Mouse (Mus musculus): ENCODE measurements around the gene Ccdc120. TPM values are rescaled to one million over a fixed set of nuclear protein-coding genes. Genes with fewer than 3 reads are reported as not detected.

The Ccdc120 gene
- polyA plus RNA-seq, 1 experiment from 2014 or later, result 22.9 TPM

DNA sequence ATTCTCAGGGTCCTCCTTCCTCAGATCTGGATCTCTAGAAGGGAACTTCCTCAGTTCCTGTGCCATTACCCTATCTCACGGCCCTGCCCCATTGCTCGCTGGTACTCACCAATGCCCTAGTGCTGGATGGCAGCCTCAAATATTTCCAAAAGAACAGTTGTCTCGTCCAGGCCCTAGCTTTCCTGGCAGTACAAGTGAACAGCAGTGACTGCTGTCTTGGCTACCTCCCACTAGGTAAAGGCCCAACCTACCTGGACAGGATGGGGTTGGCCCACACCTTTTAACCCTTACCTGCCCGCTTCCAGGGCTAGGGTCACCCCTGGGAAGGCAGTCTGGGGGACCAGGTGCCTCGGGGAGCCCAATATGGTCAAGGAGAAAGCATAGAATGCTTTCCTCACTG is 9.6 kb downstream of the Ccdc120 start:
- Histone ChIP-seq H3K9me3 (no peaks in the 10 kb centered on the region; the same call in 1 of the 2 replicates), H3K27me3 (ENCODE audit: insufficient read depth, poor library complexity, severe bottlenecking) (no peaks in the 10 kb centered on the region), H3K27ac (no peak overlapping the region), H3K4me1 (replicated peaks) (no peaks in the 10 kb centered on the region), H3K4me3 (no peak overlapping the region), H3K36me3 (peaks cover 15% of the 10 kb centered on the region; the same call in 1 of the 2 replicates)
- DNase-seq (ENCODE audit: low spot score), result no peak
- 80% methylated on average over 5 of the region's 5 CpGs for WGBS

DNA sequence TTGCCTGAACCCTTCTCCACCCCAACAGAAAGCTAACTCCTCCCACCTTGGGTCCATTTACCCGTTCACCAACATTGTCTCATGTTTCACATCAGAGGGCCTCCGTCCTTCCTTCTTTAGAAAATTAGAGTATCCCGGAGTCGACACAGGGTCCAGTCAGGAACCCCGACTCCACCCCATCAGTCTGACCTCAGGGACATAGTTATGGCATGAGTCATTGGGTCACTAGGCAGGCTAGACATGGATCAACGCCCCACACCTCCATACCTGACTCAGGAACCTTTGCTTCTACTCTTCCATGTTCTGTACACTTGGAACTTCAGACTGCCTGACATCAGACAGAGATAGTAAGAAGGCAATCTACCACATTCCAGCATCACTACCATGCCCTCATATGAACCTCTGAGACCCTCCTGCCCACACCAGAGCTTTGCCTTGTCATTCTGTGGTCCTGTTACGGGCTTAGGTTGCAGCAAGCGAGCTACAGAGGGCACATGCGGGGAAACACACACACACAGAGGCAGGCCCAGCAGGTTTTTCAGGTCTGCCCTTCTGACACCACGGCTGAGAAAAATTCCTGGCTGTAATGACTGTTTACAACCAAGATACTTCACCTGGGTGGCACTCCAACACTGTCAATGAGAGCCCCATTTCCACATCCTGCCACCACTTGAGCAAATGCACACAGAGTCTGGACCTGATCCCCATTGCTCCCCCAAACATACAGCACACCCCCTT is 10.5 kb downstream of the Ccdc120 start:
- WGBS, result 68% methylated on average over 10 of the region's 10 CpGs
- no peak for DNase-seq (ENCODE audit: low spot score)

DNA sequence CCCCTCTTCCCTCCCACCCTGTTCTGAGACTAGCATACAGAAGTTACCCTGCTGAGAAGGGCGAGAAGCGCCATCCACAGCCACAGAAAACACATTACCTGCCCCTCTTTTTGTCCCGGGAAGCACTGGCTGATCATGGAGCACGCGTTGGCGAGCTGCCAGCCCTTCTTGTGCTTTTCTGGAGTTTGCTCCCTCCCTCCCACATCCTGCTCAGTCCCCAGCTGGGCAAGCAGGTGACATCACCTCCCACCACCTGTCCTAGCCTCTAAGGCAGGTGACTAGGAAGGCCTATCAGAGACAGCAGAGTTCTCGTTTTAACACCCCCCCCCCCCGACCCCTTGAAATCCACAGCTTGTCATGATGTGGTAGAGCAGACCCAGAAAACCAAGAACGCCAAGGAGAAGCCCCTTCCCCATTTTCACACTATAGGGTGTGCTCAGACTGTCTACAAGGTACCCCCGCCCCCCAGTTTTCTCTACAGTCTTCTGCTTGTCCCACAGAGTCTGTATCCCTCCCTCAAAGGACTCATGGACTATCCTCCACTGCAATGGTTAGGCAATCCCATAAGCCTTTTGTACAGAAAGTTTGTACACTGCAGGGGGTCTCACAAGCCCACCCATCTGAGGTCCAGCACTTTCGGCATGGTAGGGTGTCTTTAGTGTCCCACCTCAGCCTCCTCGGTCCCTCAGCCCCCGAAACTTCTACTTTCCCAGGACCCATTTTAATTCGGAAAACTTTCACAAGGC is 11.2 kb downstream of the Ccdc120 start:
- H3K4me1 ChIP-seq (replicated peaks), result no peaks in the 10 kb centered on the region
- peaks cover 27% of the 10 kb centered on the region; the same call in 1 of the 2 replicates for H3K36me3 ChIP-seq
- no peak for DNase-seq (ENCODE audit: low spot score)
- 74% methylated on average over 14 of the region's 14 CpGs for WGBS
- H3K27me3 ChIP-seq (ENCODE audit: insufficient read depth, poor library complexity, severe bottlenecking), result no peaks in the 10 kb centered on the region
- H3K27ac ChIP-seq, result no peak overlapping the region
- no peaks in the 10 kb centered on the region; the same call in 1 of the 2 replicates for H3K9me3 ChIP-seq
- H3K4me3 ChIP-seq, result no peak overlapping the region

More for the DNA sequence above, 10.5 kb downstream of the Ccdc120 start:
- Histone ChIP-seq H3K4me3 (no peak overlapping the region), H3K36me3 (peaks cover 23% of the 10 kb centered on the region; the same call in 1 of the 2 replicates), H3K27me3 (ENCODE audit: insufficient read depth, poor library complexity, severe bottlenecking) (no peaks in the 10 kb centered on the region), H3K27ac (no peak overlapping the region), H3K9me3 (no peaks in the 10 kb centered on the region; the same call in 1 of the 2 replicates), H3K4me1 (replicated peaks) (no peaks in the 10 kb centered on the region)

DNA sequence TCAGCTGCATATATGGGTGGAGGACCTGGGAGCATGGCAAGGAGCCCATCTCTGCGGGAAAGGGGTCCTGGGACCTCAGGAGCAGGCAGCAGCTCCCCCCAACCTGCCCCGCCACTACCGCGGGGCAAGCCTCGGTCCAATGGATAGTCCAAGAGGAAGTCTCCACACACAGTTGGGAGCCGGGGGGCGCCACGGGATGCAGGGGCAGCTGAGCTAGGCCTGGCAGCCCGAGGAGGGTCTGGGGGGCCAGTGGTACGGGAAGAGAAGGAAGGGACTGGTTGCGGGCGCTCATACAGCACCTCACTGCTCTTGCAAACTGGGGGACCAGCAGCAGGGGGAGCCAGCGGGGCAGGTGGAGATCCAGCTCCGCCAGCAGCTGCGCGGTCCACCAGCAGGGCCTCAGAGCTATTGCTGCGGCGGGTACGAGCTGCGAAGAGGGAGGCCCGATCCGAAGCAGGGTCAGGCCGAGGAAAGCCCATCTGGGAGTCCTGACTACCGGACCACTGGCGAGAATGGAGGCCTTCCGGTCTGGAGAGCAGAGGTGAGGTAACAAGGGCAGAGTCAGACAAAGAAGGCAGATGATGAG is 17.0 kb downstream of the Ccdc120 start:
- peak; percentile 60 for DNase-seq (ENCODE audit: low spot score)
- H3K36me3 ChIP-seq, result peaks cover 33% of the 10 kb centered on the region; the same call in 1 of the 2 replicates
- H3K27ac ChIP-seq, result no peak overlapping the region
- WGBS, result 34% methylated on average over 26 of the region's 26 CpGs
- H3K27me3 ChIP-seq (ENCODE audit: insufficient read depth, poor library complexity, severe bottlenecking), result no peaks in the 10 kb centered on the region
- H3K4me1 ChIP-seq (replicated peaks), result peaks cover 13% of the 10 kb centered on the region
- H3K9me3 ChIP-seq, result peaks cover 4% of the 10 kb centered on the region; the same call in 1 of the 2 replicates
- H3K4me3 ChIP-seq, result no peak overlapping the region

DNA sequence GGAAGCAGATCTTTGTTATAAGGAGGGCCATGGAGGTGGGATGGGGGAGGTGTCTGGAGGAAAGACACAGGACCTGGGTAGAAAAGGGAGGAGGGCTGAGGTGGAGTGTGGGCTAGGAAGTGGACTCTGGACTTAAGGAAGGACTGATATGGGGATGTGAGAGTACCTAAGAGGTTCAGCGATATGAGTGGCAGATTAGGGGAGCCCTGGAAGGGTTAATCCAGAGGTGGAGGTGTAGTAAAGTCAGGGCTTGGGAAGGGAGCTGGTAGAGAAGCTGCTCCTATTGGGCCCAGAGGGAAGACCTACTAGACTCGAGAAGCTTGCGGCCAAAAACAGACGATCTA is 21.8 kb downstream of the Ccdc120 start:
- no peak for DNase-seq (ENCODE audit: low spot score)
- peaks cover 10% of the 10 kb centered on the region; the same call in 1 of the 2 replicates for H3K9me3 ChIP-seq
- peak overlapping the region; percentile 77 for H3K27ac ChIP-seq
- 32% methylated on average over 4 of the region's 4 CpGs for WGBS
- H3K27me3 ChIP-seq (ENCODE audit: insufficient read depth, poor library complexity, severe bottlenecking), result no peaks in the 10 kb centered on the region
- H3K4me3 ChIP-seq, result peak overlapping the region; percentile 57
- peaks cover 32% of the 10 kb centered on the region for H3K36me3 ChIP-seq
- H3K4me1 ChIP-seq (replicated peaks), result peaks cover 18% of the 10 kb centered on the region

DNA sequence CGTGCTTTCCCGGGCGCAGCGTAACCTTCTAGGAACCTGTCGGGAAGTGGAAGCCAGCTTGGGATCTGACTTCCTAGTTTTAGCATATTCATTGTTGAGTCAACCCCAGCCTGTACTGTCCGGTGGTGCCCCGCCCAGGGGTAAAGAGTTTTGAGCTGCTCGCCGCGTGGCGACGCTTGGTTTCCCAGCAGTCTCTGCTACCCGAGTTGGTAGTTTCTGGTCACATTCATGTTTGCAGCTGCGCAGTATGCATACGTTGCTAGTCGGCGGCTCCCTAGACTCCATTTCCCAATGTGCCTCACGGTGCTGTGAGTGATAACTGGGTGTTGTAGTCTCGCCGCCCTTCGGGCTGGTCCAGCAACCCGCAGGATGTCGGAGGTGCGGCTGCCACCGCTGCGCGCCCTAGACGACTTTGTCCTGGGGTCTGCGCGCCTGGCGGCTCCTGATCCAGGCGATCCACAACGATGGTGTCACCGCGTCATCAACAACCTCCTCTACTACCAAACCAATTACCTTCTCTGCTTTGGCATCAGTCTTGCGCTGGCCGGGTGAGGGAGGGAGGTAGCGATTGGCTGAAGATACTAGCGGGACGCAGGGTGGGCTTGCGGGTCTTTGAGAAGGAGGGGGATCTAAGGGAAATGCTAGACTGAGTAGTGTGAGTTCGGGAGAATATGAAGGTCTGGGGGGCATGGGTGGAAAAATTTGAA is 22.3 kb downstream of the Ccdc120 start, which contains the start of gene Praf2:
Praf2 (plus strand) TSS at position 225 of the 707 bp plus-strand sequence.
- Histone ChIP-seq H3K27ac (peak within 1 kb of the TSS; percentile 77), H3K27me3 (ENCODE audit: insufficient read depth, poor library complexity, severe bottlenecking) (no peaks in the 10 kb centered on the region), H3K9me3 (peaks cover 7% of the 10 kb centered on the region; the same call in 1 of the 2 replicates), H3K36me3 (peaks cover 32% of the 10 kb centered on the region), H3K4me3 (peak within 1 kb of the TSS; percentile 57), H3K4me1 (replicated peaks) (peaks cover 13% of the 10 kb centered on the region)
- peak; percentile 78 for DNase-seq (ENCODE audit: low spot score)
- 22% methylated on average over 42 of the region's 42 CpGs for WGBS

DNA sequence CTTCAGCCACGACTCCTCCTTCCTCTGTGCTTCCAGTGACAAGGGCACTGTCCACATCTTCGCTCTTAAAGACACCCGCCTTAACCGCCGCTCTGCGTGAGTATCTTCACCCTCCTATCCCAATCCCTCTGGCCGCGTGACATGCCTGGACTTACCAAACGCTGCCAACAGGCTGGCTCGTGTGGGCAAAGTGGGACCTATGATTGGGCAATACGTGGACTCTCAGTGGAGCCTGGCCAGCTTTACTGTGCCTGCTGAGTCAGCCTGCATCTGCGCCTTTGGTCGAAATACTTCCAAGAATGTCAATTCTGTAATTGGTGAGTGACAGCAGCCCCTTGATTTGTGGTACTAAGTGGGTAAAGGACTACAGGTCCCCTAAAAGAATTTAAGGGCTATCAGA is 23.5 kb downstream of the Ccdc120 start:
- DNase-seq (ENCODE audit: low spot score), result no peak
- Histone ChIP-seq H3K36me3 (peaks cover 27% of the 10 kb centered on the region), H3K27me3 (ENCODE audit: insufficient read depth, poor library complexity, severe bottlenecking) (no peaks in the 10 kb centered on the region), H3K27ac (no peak overlapping the region), H3K9me3 (peaks cover 7% of the 10 kb centered on the region; the same call in 1 of the 2 replicates), H3K4me3 (no peak overlapping the region), H3K4me1 (replicated peaks) (peaks cover 20% of the 10 kb centered on the region)
- 91% methylated on average over 13 of the region's 13 CpGs for WGBS

DNA sequence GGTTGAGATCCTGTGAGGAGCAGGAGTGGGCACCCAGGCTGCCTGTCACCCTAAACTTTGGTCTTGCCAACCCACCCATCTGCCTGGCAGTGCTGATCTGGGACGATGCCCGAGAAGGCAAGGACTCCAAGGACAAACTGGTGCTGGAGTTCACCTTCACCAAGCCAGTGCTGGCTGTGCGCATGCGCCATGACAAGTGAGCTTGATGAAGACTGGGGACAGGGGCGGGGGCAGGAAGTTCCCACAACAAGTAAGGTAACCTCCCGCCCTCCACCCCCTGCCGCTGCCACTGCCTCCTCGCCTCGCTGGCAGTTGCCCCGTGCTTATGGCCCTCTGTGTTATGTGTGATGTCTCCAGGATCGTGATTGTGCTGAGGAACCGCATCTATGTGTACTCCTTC is 24.9 kb downstream of the Ccdc120 start:
- Histone ChIP-seq H3K4me1 (replicated peaks) (peaks cover 20% of the 10 kb centered on the region), H3K27me3 (ENCODE audit: insufficient read depth, poor library complexity, severe bottlenecking) (no peaks in the 10 kb centered on the region), H3K4me3 (no peak overlapping the region), H3K36me3 (peaks cover 27% of the 10 kb centered on the region), H3K9me3 (peaks cover 7% of the 10 kb centered on the region; the same call in 1 of the 2 replicates), H3K27ac (no peak overlapping the region)
- 85% methylated on average over 12 of the region's 12 CpGs for WGBS
- DNase-seq (ENCODE audit: low spot score), result no peak

DNA sequence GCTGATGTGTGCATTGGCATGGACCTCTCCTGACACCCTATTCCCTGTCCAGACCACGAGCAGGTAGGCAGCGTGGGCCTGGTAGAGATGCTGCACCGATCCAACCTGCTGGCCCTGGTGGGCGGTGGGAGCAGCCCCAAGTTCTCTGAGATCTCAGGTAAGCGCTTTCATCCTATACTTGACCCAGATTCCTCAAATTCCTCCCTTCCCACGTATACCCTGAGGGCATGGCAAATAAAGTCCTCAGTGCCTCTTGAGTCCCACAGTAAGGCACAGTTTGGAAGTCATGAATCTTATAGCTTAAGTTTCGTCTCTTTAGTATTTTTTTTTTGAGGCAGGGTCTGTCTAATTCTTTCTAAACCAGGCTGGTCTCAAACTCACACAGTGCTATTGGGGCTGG is 26.6 kb downstream of the Ccdc120 start:
- Histone ChIP-seq H3K27me3 (ENCODE audit: insufficient read depth, poor library complexity, severe bottlenecking) (no peaks in the 10 kb centered on the region), H3K27ac (no peak overlapping the region), H3K9me3 (peaks cover 7% of the 10 kb centered on the region; the same call in 1 of the 2 replicates), H3K36me3 (peaks cover 27% of the 10 kb centered on the region), H3K4me1 (replicated peaks) (peaks cover 15% of the 10 kb centered on the region), H3K4me3 (no peak overlapping the region)
- DNase-seq (ENCODE audit: low spot score), result no peak
- WGBS, result 89% methylated on average over 7 of the region's 7 CpGs

DNA sequence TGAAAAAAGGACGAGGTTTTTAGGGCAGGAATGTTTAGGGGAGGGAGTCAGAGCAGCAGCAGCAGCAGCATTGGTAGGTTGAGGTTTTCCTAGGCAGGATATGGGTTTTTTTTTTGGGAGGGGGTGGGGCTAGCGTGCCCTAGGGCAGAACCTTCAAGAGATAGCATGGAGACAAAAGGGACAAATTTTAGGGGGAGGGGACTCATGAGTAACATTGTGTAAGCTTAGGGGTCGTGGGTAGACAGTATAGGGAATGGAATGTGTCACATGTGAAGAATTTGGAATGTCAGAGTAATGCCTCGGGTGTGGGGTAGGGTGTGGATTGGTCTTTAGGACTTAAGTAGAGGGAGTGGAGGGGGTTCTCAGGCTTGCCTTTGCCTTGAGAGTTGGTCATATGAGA is 28.0 kb downstream of the Ccdc120 start:
- peaks cover 7% of the 10 kb centered on the region; the same call in 1 of the 2 replicates for H3K9me3 ChIP-seq
- H3K4me3 ChIP-seq, result peak overlapping the region; percentile 65
- H3K27me3 ChIP-seq (ENCODE audit: insufficient read depth, poor library complexity, severe bottlenecking), result no peaks in the 10 kb centered on the region
- 29% methylated on average over 4 of the region's 4 CpGs for WGBS
- peaks cover 9% of the 10 kb centered on the region for H3K4me1 ChIP-seq (replicated peaks)
- no peak overlapping the region for H3K27ac ChIP-seq
- peaks cover 27% of the 10 kb centered on the region for H3K36me3 ChIP-seq
- no peak for DNase-seq (ENCODE audit: low spot score)

DNA sequence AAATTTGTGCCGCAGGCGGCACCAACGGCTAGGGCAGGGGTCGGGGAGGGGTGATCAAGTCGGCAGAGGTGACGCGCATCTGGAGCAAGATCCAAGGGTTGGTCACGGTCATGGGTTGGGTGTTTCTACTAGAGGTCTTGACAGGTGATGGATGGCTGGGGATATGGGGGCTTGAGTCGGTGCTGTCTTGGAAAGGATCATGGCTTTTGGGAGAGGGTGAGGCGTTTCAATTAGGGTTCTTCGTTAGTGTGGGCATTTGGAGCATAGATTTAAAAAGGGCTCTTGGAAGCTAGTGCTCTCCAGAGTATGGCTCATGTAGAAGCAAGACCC is 28.5 kb downstream of the Ccdc120 start:
- Histone ChIP-seq H3K36me3 (peaks cover 27% of the 10 kb centered on the region), H3K4me3 (peak overlapping the region; percentile 65), H3K4me1 (replicated peaks) (peaks cover 7% of the 10 kb centered on the region), H3K9me3 (peaks cover 7% of the 10 kb centered on the region; the same call in 1 of the 2 replicates), H3K27ac (peak overlapping the region; percentile 95), H3K27me3 (ENCODE audit: insufficient read depth, poor library complexity, severe bottlenecking) (no peaks in the 10 kb centered on the region)
- no peak for DNase-seq (ENCODE audit: low spot score)
- 32% methylated on average over 11 of the region's 11 CpGs for WGBS

DNA sequence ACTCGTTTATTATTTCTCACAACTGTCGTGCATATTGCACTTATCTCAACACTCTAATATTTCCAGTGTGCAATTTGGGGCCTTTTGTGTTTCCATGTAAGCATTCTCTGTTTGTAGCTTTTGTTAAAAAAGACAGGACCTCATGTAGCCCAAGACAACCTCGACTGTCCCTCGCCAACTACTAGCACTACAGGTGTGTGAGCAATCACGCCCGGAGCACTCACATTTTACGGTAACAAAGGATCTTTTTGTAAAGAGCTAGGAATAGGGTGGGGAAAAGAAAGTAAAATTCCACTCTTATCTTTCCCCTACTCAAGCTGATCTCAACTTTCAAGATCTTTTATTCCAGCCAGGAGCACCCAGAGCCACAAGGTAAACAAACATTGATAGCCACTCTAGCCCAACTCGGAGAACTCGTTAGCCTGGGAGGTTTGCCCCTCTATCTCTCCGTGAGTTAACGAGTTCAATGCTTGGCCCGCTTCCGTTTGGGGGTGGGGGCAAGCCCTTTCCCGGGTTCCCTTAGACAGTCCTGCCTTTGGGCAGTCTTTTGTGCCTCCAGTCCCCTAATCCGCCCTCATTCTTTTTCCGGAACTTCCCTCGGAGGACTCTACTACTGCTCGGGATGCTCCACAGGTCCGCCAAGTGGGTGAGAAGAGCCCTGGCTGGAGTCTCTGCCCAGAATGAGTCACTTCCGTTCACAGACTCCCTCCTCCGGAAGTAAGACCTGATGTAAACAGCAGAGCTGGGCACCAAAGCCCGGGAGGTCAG is 29.0 kb downstream of the Ccdc120 start, which contains the start of gene Gm45208:
Gm45208 (plus strand) TSS at position 732 of the 768 bp plus-strand sequence.
- 22% methylated on average over 22 of the region's 22 CpGs for WGBS
- peak; percentile 73 for DNase-seq (ENCODE audit: low spot score)
- 0 out of 2 replicates have a peak, but pooled peaks cover 3% of the 10 kb centered on the region for H3K9me3 ChIP-seq

More for the DNA sequence above, 29.0 kb downstream of the Ccdc120 start, which contains the start of gene Gm45208:
- peak within 1 kb of the TSS; percentile 95 for H3K27ac ChIP-seq
- H3K4me3 ChIP-seq, result peak within 1 kb of the TSS; percentile 65
- no peaks in the 10 kb centered on the region for H3K27me3 ChIP-seq (ENCODE audit: insufficient read depth, poor library complexity, severe bottlenecking)
- H3K4me1 ChIP-seq (replicated peaks), result peaks cover 7% of the 10 kb centered on the region
- H3K36me3 ChIP-seq, result peaks cover 22% of the 10 kb centered on the region

Measured in hindbrain, embryonic 10.5 days (tissue).